Mouse (Mus musculus): ENCODE data around the gene Tmem169.

- no peak for TF ChIP-seq CTCF (conservative IDR thresholded peaks at IDR 0.05; ENCODE audit: low read length)
- TF ChIP-seq POU5F1 (IDR thresholded peaks at IDR 0.05; ENCODE audit: borderline replicate concordance, low read length): no peak
Measured at GRCm38 (mm10) chr1:72301845-72302244, 17.7 kb downstream of the Tmem169 start.

Measured in E14TG2a.4 (cell line).